Mouse (Mus musculus) kidney, embryonic 14.5 days (tissue): Measurements from ENCODE around the gene Fam83g. TPM values are rescaled to one million over a fixed set of nuclear protein-coding genes. Genes with fewer than 3 reads are reported as not detected.

Experiments
- ATAC-seq: fragments of 200-750 bp; cut with Nextera tagmentation; 2 replicates; pipeline ENCODE4 v1.8.0; 2017; ENCODE audit warnings: moderate number of reproducible peaks, mild to moderate bottlenecking, moderate TSS enrichment, moderate library complexity; ENCODE audit not compliant: low FRiP score, low TSS enrichment
- H3K27ac ChIP-seq: fragments of 300-500 bp; sonication (generic); 2 replicates; pipeline ENCODE4 v1.5.1; 2014; ENCODE audit warnings: low read depth, mild to moderate bottlenecking, low read length, moderate library complexity, mixed read lengths
- H3K27me3 ChIP-seq: fragments of 300-500 bp; sonication (generic); 2 replicates; pipeline ENCODE4 v1.6.1; 2014; ENCODE audit warnings: mild to moderate bottlenecking, low read length; ENCODE audit not compliant: control insufficient read depth, insufficient read depth
- H3K36me3 ChIP-seq: fragments of 300-500 bp; sonication (generic); 2 replicates; pipeline ENCODE4 v1.6.1; 2014; ENCODE audit warnings: low read length, mixed read lengths; ENCODE audit not compliant: control insufficient read depth, insufficient read depth
- H3K4me1 ChIP-seq: fragments of 300-500 bp; sonication (generic); 2 replicates; pipeline ENCODE4 v1.6.1; 2014; ENCODE audit warnings: low read length, mixed read lengths; ENCODE audit not compliant: control insufficient read depth, insufficient read depth
- H3K4me2 ChIP-seq: fragments of 300-500 bp; sonication (generic); replicated peaks from 2 replicates; pipeline ENCODE4 v1.6.1; 2014; ENCODE audit warnings: low read depth, mild to moderate bottlenecking, low read length
- H3K4me3 ChIP-seq: fragments of 300-500 bp; sonication (generic); 2 replicates; pipeline ENCODE4 v1.5.1; 2014; ENCODE audit warnings: mild to moderate bottlenecking, low read length
- H3K9ac ChIP-seq: fragments of 300-500 bp; sonication (generic); 2 replicates; pipeline ENCODE4 v1.6.1; 2014; ENCODE audit warnings: low read depth, mild to moderate bottlenecking, low read length, moderate library complexity
- H3K9me3 ChIP-seq: fragments of 300-500 bp; sonication (generic); 2 replicates; pipeline ENCODE4 v1.6.1; 2016; ENCODE audit warnings: low read length; ENCODE audit not compliant: control insufficient read depth
- WGBS: fragments of 180-500 bp; shearing (Covaris S2); extraction: QIAGEN DNeasy Blood & Tissue Kit; methylation state at CpG from one replicate; pipeline ENCODE4 v1.1.7; 2014; 5-methylcytosine and 5-hydroxymethylcytosine counted together
- polyA plus RNA-seq: library from polyadenylated mRNA; unstranded; fragments of >200 nt; fragmentation: Nextera tagmentation; extraction: Ambion mirVana; gene quantifications from 2 replicates; pipeline ENCODE4 v1.2.1, GENCODE M21; 2014

Gene Fam83g
- polyA plus RNA-seq, 1 experiment from 2014 or later, result 1.9 TPM

DNA sequence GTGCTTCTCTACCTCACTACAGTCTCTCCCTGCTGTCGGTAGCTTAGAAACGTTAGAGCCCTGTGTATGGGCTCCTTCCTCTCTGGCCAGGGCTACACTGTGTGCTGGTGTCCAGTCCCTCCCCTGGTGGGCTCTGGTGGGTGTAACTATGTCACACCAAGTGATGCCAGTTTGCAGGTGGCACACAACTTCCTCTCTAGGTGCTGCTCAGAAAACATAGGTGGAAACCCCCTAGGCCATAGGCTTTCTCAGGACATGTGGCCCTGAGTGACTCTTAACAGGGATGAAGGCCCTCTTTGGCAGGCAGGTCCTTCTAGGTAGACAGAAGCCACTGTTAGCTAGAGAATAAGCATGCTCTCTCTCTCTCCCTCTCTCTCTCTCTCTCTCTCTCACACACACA lies 26.5 kb upstream of the Fam83g start:
- H3K4me2 ChIP-seq, result no peak overlapping the region
- H3K9ac ChIP-seq, result no peak overlapping the region
- H3K9me3 ChIP-seq, result no peaks in the 10 kb centered on the region
- H3K36me3 ChIP-seq, result no peaks in the 10 kb centered on the region
- no peak overlapping the region for H3K4me3 ChIP-seq
- no peaks in the 10 kb centered on the region for H3K27me3 ChIP-seq
- no peak overlapping the region for H3K27ac ChIP-seq
- H3K4me1 ChIP-seq, result no peaks in the 10 kb centered on the region
- WGBS, result 72% methylated on average over 2 of the region's 2 CpGs
- no peak for ATAC-seq

DNA sequence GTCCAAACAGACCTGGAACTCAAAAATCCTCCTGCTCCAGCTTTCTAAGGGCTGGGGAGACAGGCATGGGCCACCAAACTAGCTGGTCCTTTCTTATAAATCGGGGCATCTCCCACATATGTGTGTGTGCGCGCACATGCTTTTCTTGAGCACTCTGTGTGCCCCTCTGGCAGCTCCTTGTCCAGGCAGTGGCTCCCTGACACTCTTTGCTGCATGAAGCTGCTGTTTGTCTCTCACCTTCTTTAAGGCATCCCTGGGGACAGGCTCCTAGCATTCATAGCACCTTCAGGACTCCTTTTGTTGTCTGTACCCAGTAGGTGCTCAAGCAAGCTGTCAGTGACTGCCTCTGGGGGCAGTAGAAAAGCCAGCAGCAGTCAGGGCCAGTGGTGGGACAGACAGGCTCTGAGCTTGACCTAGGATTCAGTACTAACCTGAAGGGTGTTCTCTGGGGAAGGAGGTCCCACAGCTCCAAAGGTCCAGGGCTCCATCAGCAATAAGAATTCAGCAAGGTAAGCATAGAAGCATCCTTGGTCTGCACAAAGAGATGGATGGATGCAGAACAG lies 25.4 kb upstream of the Fam83g start:
- Histone ChIP-seq H3K4me3 (no peak overlapping the region), H3K9me3 (no peaks in the 10 kb centered on the region), H3K27me3 (no peaks in the 10 kb centered on the region), H3K4me1 (no peaks in the 10 kb centered on the region), H3K9ac (no peak overlapping the region), H3K36me3 (no peaks in the 10 kb centered on the region), H3K27ac (no peak overlapping the region), H3K4me2 (no peak overlapping the region)
- 87% methylated on average over 3 of the region's 3 CpGs for WGBS
- no peak for ATAC-seq

DNA sequence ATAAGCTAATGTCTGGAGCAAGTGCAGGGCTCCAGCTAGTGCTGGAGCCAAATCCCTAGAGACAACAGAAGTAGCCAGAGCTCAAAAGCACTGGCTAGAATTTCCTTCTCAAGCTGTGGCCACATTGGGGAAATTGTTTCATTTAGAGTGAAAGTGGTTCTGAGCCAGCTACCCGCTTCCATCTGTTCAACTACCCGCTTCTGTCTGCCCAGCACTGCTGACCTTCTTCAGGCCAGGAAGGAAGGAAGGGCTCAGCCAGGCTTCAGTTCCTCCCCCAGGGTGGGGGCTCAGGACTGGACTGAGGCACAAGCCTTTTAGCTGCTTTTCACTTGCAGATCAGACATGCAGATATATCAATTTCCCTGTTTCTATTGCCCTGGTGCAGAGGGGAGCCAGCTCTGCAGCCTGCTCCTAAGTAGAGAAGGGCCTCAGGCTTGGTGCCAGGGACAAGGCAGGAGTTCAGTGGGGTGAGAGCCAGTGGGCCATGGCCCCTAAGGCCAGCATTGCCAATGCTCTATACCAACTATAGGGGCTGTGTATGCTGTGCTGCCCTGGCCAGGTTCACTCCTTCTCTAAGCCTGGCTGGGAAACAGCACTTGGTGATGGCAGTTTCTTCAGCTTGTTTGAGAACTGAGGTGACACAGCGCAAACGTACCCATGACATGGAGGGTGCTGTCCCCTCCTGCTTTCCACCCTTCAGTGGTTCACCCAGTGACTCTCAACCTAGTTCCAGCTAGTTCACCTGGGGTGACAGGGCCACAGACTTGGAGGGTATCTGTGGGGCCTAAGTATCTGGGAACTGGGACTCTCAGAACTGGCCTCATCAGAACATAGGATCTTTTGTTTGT lies 24.7 kb upstream of the Fam83g start:
- Histone ChIP-seq H3K9ac (no peak overlapping the region), H3K27me3 (no peaks in the 10 kb centered on the region), H3K4me1 (no peaks in the 10 kb centered on the region), H3K4me3 (no peak overlapping the region), H3K4me2 (no peak overlapping the region), H3K9me3 (no peaks in the 10 kb centered on the region), H3K27ac (no peak overlapping the region), H3K36me3 (no peaks in the 10 kb centered on the region)
- 79% methylated on average over 4 of the region's 4 CpGs for WGBS
- ATAC-seq, result no peak

DNA sequence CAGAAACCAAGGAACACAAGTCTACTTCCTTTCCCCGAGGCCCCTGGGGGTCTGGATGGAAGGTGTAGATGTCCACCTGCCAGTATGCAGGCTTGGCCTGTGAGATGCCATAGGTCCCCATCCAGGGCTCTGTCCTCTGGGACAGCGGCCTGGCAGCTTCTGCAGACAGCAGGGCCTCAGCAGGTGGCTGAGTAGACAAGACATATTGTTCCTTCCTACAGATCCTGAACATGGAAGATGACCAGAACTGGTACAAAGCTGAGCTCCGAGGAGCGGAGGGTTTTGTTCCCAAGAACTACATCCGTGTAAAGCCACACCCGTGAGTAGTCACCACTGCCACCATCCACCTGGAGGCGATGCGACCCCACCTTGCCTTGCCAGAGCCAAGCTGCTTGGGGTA lies 23.9 kb upstream of the Fam83g start:
- Histone ChIP-seq H3K9me3 (no peaks in the 10 kb centered on the region), H3K36me3 (no peaks in the 10 kb centered on the region), H3K27ac (no peak overlapping the region), H3K9ac (no peak overlapping the region), H3K4me2 (no peak overlapping the region), H3K27me3 (no peaks in the 10 kb centered on the region), H3K4me3 (no peak overlapping the region), H3K4me1 (no peaks in the 10 kb centered on the region)
- WGBS, result 90% methylated on average over 8 of the region's 8 CpGs
- no peak for ATAC-seq

DNA sequence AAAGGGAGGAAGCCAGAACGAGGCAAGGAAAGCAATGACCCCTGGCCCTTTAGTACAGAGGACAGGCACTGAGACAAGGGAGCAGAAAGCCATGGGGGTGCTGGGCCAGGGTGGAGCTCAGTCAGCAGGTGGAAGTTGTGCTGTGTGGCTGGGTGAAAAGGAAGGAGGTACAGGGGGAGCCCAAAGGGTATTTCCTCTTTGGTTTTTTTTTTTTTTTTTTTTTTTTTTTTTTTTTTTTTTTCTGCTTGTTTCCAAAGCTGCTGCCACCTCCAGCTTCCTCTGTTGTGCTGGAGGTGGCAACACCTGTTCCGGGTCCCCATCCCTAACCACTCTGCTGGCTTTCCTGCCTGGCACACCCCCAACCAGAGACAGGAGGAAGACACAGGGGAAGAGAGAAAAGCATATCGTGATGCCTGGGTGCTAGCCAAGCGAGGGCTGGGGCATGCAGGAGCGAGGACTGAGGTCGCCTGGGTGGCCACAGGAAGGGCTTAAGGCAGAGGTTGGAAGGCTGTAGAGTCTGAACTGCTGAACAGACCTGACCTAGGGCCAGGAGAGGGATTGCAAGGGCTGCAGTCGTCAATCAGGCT lies 23.0 kb upstream of the Fam83g start:
- whole genome bisulfite sequencing, result 64% methylated on average over 7 of the region's 7 CpGs
- Histone ChIP-seq H3K36me3 (no peaks in the 10 kb centered on the region), H3K9ac (no peak overlapping the region), H3K9me3 (no peaks in the 10 kb centered on the region), H3K27me3 (no peaks in the 10 kb centered on the region), H3K4me3 (no peak overlapping the region), H3K4me1 (no peaks in the 10 kb centered on the region), H3K4me2 (no peak overlapping the region), H3K27ac (no peak overlapping the region)
- no peak for ATAC-seq

DNA sequence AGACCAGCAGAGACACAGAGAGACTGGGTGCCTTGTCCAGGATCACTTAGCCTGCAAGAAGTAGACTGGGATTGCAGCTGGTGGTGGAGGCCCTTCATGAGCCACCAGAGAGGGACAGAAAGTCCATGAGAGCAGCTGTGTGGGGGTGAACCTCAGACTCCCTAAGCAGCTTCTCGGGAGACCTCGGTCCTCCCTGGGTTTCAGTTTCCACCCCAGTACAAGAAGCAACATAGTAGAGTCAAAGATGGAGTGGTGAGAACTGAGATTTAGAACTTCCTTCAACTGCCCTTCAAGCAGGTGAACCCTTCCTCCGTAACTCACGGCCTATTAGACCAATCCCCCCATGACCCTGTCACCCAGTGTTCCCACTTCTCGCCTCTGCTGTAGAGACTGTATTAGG lies 21.7 kb upstream of the Fam83g start:
- Histone ChIP-seq H3K9ac (no peak overlapping the region), H3K9me3 (no peaks in the 10 kb centered on the region), H3K27me3 (no peaks in the 10 kb centered on the region), H3K4me3 (no peak overlapping the region), H3K4me2 (no peak overlapping the region), H3K36me3 (no peaks in the 10 kb centered on the region), H3K27ac (no peak overlapping the region), H3K4me1 (no peaks in the 10 kb centered on the region)
- no peak for ATAC-seq
- WGBS, result 77% methylated on average over 5 of the region's 5 CpGs

DNA sequence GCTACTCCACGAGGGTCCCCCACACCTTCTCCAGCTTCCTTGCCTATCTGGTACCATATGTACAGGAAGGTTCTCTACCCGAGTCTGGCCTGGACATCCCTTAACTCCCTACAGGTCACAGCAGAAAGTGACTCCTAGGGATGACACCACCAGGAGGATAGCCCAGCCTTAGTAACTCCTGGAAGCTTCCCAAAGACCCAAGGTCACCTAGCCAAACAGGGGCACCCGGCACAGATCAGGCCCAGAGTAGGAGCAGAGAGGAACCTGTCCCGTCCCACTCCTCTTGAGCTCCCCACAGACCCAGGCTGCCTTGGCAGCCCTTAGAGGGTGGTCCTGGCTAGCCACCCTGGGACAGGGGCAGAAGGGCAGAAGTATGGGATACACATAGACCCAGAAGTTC lies 18.5 kb upstream of the Fam83g start:
- ATAC-seq, result no peak
- Histone ChIP-seq H3K36me3 (no peaks in the 10 kb centered on the region), H3K27ac (no peak overlapping the region), H3K4me1 (no peaks in the 10 kb centered on the region), H3K4me2 (no peak overlapping the region), H3K27me3 (no peaks in the 10 kb centered on the region), H3K9ac (no peak overlapping the region), H3K9me3 (no peaks in the 10 kb centered on the region), H3K4me3 (no peak overlapping the region)
- WGBS, result 88% methylated on average over 4 of the region's 4 CpGs

DNA sequence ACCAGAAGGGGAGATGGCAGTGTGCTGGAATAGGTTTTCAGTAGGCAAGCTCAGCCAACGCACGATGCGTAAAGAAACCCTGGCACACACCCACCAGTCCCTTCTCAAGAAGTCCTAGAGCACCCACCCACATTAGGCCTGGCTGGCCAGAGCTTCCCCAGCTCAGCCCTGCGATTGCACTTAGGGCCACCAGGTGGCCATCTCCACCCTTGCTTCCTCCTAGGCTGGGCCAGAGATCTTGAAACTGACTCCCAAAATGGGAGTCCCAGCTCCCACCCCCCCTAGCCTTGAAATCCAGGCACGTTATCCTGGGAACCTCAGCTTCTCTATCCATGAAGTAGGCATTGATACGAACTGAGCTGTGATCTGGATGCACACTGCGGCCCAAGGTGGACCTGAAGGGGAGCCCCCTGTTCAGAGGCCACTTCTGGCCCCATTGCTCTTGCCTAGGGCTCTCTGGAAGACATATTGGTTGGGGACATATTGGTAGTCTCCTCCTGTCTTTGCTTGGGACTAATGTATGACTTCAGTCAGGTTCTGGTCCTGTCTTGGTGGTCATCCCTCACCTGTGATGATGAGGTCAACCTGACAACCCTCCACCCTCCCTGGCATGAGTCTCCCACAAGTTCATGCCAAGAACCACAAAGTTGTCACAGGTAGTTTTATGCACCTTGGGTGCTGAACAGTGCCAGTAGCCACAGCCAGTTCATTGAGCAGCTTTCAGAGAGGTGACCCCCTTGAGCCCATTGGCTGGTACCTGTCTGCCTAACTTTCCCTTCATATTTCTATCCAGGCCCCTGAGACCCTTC lies 17.7 kb upstream of the Fam83g start:
- Histone ChIP-seq H3K4me1 (no peaks in the 10 kb centered on the region), H3K36me3 (no peaks in the 10 kb centered on the region), H3K27ac (no peak overlapping the region), H3K4me2 (no peak overlapping the region), H3K4me3 (no peak overlapping the region), H3K9ac (no peak overlapping the region), H3K27me3 (no peaks in the 10 kb centered on the region), H3K9me3 (no peaks in the 10 kb centered on the region)
- 48% methylated on average over 7 of the region's 7 CpGs for WGBS
- peak; percentile 73 for ATAC-seq
